Mouse (Mus musculus) telencephalon, adult 2 months (tissue): ENCODE data around the gene Eras.
"Not testable (repeated sequence)": the region's sequence is repeated elsewhere in the genome, so short reads cannot be mapped to it uniquely, and the experiment has no call there.

Experiments used
- DNase-seq: peaks from one replicate; pipeline ENCODE4 v3.0.0-alpha.2; 2011; ENCODE audit warnings: low read depth, low spot score

The Eras gene

GRCm38 (mm10) chrX:7928270-7928790 lies at the start of gene Eras:
Eras (minus strand) TSS chrX:7928607.
- DNase-seq = no peak

GRCm38 (mm10) chrX:7977892-7978291 lies 49.5 kb upstream of the Eras start, which contains the start of gene Gata1:
Gata1 (minus strand) TSS chrX:7978071.
- DNase-seq = no peak

GRCm38 (mm10) chrX:7971292-7971691 lies 42.9 kb upstream of the Eras start:
- DNase-seq = no peak

- DNase-seq = no peak
Measured at GRCm38 (mm10) chrX:7968899-7969298, 40.5 kb upstream of the Eras start.

- DNase-seq = no peak
Measured at GRCm38 (mm10) chrX:7968226-7968625, 39.8 kb upstream of the Eras start.

- DNase-seq = no peak
Measured at GRCm38 (mm10) chrX:7967596-7968201, 39.3 kb upstream of the Eras start.

GRCm38 (mm10) chrX:7966161-7966560 lies 37.8 kb upstream of the Eras start:
- no peak for DNase-seq

- DNase-seq = no peak
Measured at GRCm38 (mm10) chrX:7963829-7964626, 35.6 kb upstream of the Eras start.

- no peak for DNase-seq
Measured at GRCm38 (mm10) chrX:7958868-7959267, 30.5 kb upstream of the Eras start.

- no peak for DNase-seq
Measured at GRCm38 (mm10) chrX:7950091-7950490, 21.7 kb upstream of the Eras start.

- DNase-seq = peak; percentile 96
Measured at GRCm38 (mm10) chrX:7947900-7948492, 19.6 kb upstream of the Eras start.

- DNase-seq = no peak
Measured at GRCm38 (mm10) chrX:7947108-7947899, 18.9 kb upstream of the Eras start, which contains the start of gene Hdac6. Hdac6 (minus strand) TSS chrX:7947889.

GRCm38 (mm10) chrX:7945618-7946017 lies 17.2 kb upstream of the Eras start:
- DNase-seq = no peak

- DNase-seq = no peak
Measured at GRCm38 (mm10) chrX:7937667-7938066, 9.3 kb upstream of the Eras start.

GRCm38 (mm10) chrX:7936874-7937273 lies 8.5 kb upstream of the Eras start:
- no peak for DNase-seq

GRCm38 (mm10) chrX:7927116-7927515 lies 1.3 kb downstream of the Eras start:
- no peak for DNase-seq

GRCm38 (mm10) chrX:7926266-7926665 lies 2.1 kb downstream of the Eras start:
- no peak for DNase-seq

- DNase-seq = no peak
Measured at GRCm38 (mm10) chrX:7922032-7922431, 6.4 kb downstream of the Eras start.

- DNase-seq = peak; percentile 55
Measured at GRCm38 (mm10) chrX:7919601-7920383, 8.6 kb downstream of the Eras start, which contains the start of gene Pcsk1n. Pcsk1n (plus strand) TSS chrX:7919822.

GRCm38 (mm10) chrX:7917960-7918359 lies 10.4 kb downstream of the Eras start:
- not testable (repeated sequence) for DNase-seq

- DNase-seq = not testable (repeated sequence)
Measured at GRCm38 (mm10) chrX:7915669-7916068, 12.7 kb downstream of the Eras start.
